Mouse (Mus musculus) hindbrain, embryonic 10.5 days (tissue): ENCODE measurements around the gene Adcy2. TPM values are rescaled to one million over a fixed set of nuclear protein-coding genes. Genes with fewer than 3 reads are reported as not detected.

Experiments used
- DNase-seq: peaks from one replicate; pipeline ENCODE4 v3.0.0-alpha.2; 2017; ENCODE audit warnings: low spot score
- H3K27ac ChIP-seq: fragments of 300-500 bp; sonication (generic); 2 replicates; pipeline ENCODE4 v1.5.1; 2016; ENCODE audit warnings: mild to moderate bottlenecking, moderate library complexity
- H3K27me3 ChIP-seq: fragments of 300-500 bp; sonication (generic); 2 replicates; pipeline ENCODE4 v1.6.1; 2016; ENCODE audit warnings: mild to moderate bottlenecking; ENCODE audit not compliant: poor library complexity, insufficient read depth, severe bottlenecking
- H3K36me3 ChIP-seq: fragments of 300-500 bp; sonication (generic); 2 replicates; pipeline ENCODE4 v1.6.1; 2016; ENCODE audit warnings: mild to moderate bottlenecking, moderate library complexity
- H3K4me1 ChIP-seq: fragments of 300-500 bp; sonication (generic); replicated peaks from 2 replicates; pipeline ENCODE4 v1.6.1; 2016; ENCODE audit warnings: mild to moderate bottlenecking
- H3K4me3 ChIP-seq: fragments of 300-500 bp; sonication (generic); 2 replicates; pipeline ENCODE4 v1.5.1; 2016; ENCODE audit warnings: mild to moderate bottlenecking, moderate library complexity
- H3K9me3 ChIP-seq: fragments of 300-500 bp; sonication (generic); 2 replicates; pipeline ENCODE4 v1.6.1; 2016; ENCODE audit warnings: mild to moderate bottlenecking, moderate library complexity
- WGBS: fragments of 180-500 bp; shearing (Covaris S2); methylation state at CpG from one replicate; pipeline ENCODE4 v1.1.7; 2016; 5-methylcytosine and 5-hydroxymethylcytosine counted together
- polyA plus RNA-seq: library from polyadenylated mRNA; unstranded; fragments of >200 nt; fragmentation: Nextera tagmentation; extraction: Ambion mirVana; gene quantifications from 2 replicates; pipeline ENCODE4 v1.2.1, GENCODE M21; 2016

Gene Adcy2
- polyA plus RNA-seq, 1 experiment from 2014 or later = 1.5 TPM

DNA sequence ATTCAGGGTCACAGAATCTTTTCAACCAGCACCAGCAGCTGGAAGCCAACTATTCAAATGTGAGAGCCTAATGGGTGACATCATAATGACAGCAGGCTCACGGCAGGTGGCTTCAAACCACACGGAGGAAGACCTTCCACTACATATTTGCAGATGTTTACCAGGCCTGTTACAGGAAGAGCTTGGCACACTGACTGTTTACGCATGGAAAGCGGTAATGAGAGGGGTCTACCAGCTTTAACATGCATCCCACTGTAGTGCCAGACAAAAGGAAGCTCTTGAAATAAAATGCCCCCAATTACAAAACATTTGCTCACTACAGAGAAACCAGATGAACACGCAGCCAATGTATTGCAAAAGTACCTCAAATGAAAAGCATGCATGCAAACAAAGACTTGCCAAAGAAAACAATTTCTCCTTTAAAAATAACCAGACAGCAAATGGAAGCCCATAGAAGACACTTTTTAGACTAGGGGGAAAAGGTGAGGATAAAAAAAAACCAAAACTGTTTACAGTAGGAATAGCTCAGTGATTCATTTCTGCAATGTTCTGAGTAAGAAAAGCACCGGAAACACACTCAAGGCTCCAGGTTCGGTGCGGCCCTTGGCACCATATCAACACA lies 163.8 kb downstream of the Adcy2 start:
- Histone ChIP-seq H3K27ac (no peak overlapping the region), H3K36me3 (no peaks in the 10 kb centered on the region), H3K27me3 (no peaks in the 10 kb centered on the region), H3K9me3 (no peaks in the 10 kb centered on the region), H3K4me1 (no peaks in the 10 kb centered on the region), H3K4me3 (no peak overlapping the region)
- DNase-seq = no peak
- 77% methylated on average over 8 of the region's 8 CpGs for WGBS

DNA sequence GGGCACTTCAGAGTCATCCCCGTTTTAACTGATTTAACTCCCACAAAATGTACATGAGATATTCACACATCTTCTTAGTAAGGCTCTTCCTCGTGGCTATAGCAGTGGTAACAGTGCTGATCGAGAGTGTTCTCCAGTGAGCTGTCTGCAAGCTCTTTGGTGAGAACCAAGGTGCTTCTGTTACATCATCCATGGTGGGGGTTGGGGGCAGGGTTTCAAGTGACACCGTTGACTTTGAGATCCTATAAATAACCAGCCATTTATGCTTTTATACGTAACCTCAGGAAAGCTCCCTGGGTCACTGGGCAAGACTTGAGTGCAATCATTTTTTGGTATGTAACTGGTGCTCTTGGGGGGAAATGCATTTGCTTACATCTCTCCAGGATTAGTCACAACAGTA lies 167.2 kb downstream of the Adcy2 start:
- 89% methylated on average over 5 of the region's 5 CpGs for WGBS
- no peaks in the 10 kb centered on the region for H3K36me3 ChIP-seq
- H3K4me1 ChIP-seq = no peaks in the 10 kb centered on the region
- DNase-seq = no peak
- H3K27ac ChIP-seq = no peak overlapping the region
- no peaks in the 10 kb centered on the region for H3K9me3 ChIP-seq
- no peak overlapping the region for H3K4me3 ChIP-seq
- no peaks in the 10 kb centered on the region for H3K27me3 ChIP-seq

- Histone ChIP-seq H3K4me1 (no peaks in the 10 kb centered on the region), H3K27ac (no peak overlapping the region), H3K4me3 (no peak overlapping the region), H3K27me3 (no peaks in the 10 kb centered on the region), H3K9me3 (no peaks in the 10 kb centered on the region), H3K36me3 (no peaks in the 10 kb centered on the region)
- DNase-seq = no peak
- 84% methylated on average over 6 of the region's 6 CpGs for WGBS
Measured at GRCm38 (mm10) chr13:68830030-68830759, 169.1 kb downstream of the Adcy2 start.

GRCm38 (mm10) chr13:68828441-68828840 lies 170.9 kb downstream of the Adcy2 start:
- no peaks in the 10 kb centered on the region for H3K4me1 ChIP-seq
- no peaks in the 10 kb centered on the region for H3K9me3 ChIP-seq
- no peaks in the 10 kb centered on the region for H3K27me3 ChIP-seq
- H3K27ac ChIP-seq = no peak overlapping the region
- no peak for DNase-seq
- no peaks in the 10 kb centered on the region for H3K36me3 ChIP-seq
- 78% methylated on average over 4 of the region's 4 CpGs for WGBS
- no peak overlapping the region for H3K4me3 ChIP-seq

GRCm38 (mm10) chr13:68826461-68826860 lies 172.9 kb downstream of the Adcy2 start:
- 94% methylated on average over 1 of the region's 1 CpGs for WGBS
- Histone ChIP-seq H3K27me3 (no peaks in the 10 kb centered on the region), H3K27ac (no peak overlapping the region), H3K9me3 (no peaks in the 10 kb centered on the region), H3K36me3 (no peaks in the 10 kb centered on the region), H3K4me1 (no peaks in the 10 kb centered on the region), H3K4me3 (no peak overlapping the region)
- DNase-seq = no peak

GRCm38 (mm10) chr13:68820858-68821579 lies 178.3 kb downstream of the Adcy2 start:
- Histone ChIP-seq H3K4me1 (no peaks in the 10 kb centered on the region), H3K27me3 (no peaks in the 10 kb centered on the region), H3K36me3 (no peaks in the 10 kb centered on the region), H3K4me3 (no peak overlapping the region), H3K27ac (no peak overlapping the region), H3K9me3 (no peaks in the 10 kb centered on the region)
- DNase-seq = no peak
- 89% methylated on average over 13 of the region's 13 CpGs for WGBS

DNA sequence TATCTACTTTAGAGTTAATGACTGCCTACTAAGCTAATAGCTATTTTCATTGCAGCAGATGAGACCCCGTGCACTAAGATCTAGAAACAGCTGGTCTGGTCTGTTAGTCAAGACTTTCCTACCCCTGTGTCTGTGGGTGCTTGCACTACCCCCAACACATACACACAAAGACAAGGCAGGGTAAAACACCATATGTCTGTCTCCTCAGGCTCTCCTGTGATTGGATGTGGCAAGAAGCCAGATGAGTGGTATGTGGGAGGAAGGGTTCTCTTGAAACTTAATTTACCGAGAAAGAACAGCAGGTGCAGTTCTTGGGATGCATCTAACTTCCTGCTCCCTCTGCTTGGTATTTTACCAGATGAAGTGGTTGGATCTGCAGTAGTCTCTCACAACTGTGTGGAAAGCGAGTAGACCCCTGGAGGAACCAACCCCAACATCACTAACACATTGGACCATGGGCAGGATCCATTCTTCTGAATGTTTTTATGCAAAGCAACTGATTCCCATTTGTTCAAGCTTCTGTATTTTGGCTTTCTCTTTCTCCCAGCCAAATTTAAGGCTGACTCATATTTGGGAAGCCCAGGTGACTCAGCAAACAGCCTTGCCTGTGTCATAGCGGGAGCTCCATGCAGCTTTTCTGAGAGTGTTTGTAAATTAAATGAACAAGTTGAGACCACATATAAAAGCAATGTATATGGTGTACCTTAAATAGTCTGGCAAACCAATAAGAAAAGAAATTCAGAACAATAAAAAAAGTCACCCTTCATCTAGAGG lies 183.4 kb downstream of the Adcy2 start:
- H3K4me3 ChIP-seq = no peak overlapping the region
- 88% methylated on average over 4 of the region's 4 CpGs for WGBS

DNA sequence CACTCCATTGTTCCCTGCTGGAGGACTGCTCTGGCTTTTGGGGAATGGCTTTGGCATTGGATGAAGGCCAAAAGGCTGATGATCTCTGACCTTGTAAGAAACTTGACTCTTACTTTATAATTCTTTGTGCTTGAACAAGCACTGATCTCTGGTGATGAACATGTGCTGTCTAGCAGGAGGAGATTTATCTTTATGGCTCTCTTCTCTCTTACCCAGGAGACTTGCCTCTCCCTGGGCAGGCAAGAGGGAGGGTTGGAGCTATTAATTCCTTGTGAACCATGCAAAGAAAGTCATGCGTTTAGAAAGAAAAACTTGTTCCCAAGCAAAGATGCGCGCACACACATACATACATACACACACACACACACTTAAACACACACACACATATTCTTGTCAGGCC lies 188.2 kb downstream of the Adcy2 start:
- DNase-seq = no peak
- no peaks in the 10 kb centered on the region for H3K36me3 ChIP-seq
- H3K27ac ChIP-seq = no peak overlapping the region
- WGBS = 89% methylated on average over 3 of the region's 3 CpGs
- H3K9me3 ChIP-seq = no peaks in the 10 kb centered on the region
- no peaks in the 10 kb centered on the region for H3K27me3 ChIP-seq
- no peak overlapping the region for H3K4me3 ChIP-seq
- no peaks in the 10 kb centered on the region for H3K4me1 ChIP-seq

More for the DNA sequence above, 183.4 kb downstream of the Adcy2 start:
- Histone ChIP-seq H3K4me1 (no peaks in the 10 kb centered on the region), H3K27ac (no peak overlapping the region), H3K9me3 (no peaks in the 10 kb centered on the region), H3K27me3 (no peaks in the 10 kb centered on the region), H3K36me3 (no peaks in the 10 kb centered on the region)
- DNase-seq = no peak

DNA sequence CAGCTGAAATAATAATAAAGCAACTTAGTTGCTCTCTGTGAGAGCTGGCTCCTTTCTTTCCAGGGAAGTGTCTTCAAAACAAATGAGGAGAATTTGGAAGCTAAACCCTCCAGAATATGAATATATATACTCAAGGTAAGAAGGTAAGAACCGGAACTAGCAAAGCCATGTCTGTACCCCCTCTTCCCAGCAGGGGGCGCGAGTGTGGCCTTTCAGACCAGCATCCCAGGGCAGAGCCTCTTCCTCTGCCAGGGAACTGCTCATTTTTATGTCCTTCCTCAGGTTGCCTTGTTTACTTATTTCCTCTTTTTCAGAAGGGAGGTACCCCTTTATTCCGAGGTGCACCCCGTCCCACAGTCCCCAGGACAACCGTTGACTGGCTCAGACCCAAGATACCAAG lies 199.6 kb downstream of the Adcy2 start:
- Histone ChIP-seq H3K4me3 (no peak overlapping the region), H3K4me1 (no peaks in the 10 kb centered on the region), H3K27ac (no peak overlapping the region), H3K27me3 (no peaks in the 10 kb centered on the region), H3K9me3 (no peaks in the 10 kb centered on the region), H3K36me3 (no peaks in the 10 kb centered on the region)
- DNase-seq = no peak
- WGBS = 66% methylated on average over 6 of the region's 6 CpGs

DNA sequence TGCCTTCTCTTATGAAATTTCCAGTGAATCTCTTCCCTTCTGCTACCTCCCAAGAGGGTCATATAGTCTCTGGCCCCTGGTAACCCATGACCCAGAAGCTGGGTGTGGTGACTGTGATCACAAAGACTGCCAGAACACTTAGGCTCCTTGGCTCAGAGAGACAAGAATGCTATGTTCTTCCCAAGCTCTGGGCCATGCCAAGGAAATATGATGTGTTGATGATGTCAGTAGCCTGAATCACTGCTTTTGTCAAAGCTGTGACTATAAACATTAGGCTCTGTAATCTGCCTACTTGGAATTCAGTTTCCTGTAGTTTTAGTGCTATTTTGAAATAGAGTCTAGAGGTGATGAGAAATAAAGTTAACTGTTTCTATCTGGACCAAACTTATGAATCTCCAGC lies 206.1 kb downstream of the Adcy2 start:
- no peaks in the 10 kb centered on the region for H3K4me1 ChIP-seq
- H3K9me3 ChIP-seq = no peaks in the 10 kb centered on the region
- H3K4me3 ChIP-seq = no peak overlapping the region
- no peak for DNase-seq
- no peak overlapping the region for H3K27ac ChIP-seq
- no peaks in the 10 kb centered on the region for H3K27me3 ChIP-seq
- no peaks in the 10 kb centered on the region for H3K36me3 ChIP-seq

DNA sequence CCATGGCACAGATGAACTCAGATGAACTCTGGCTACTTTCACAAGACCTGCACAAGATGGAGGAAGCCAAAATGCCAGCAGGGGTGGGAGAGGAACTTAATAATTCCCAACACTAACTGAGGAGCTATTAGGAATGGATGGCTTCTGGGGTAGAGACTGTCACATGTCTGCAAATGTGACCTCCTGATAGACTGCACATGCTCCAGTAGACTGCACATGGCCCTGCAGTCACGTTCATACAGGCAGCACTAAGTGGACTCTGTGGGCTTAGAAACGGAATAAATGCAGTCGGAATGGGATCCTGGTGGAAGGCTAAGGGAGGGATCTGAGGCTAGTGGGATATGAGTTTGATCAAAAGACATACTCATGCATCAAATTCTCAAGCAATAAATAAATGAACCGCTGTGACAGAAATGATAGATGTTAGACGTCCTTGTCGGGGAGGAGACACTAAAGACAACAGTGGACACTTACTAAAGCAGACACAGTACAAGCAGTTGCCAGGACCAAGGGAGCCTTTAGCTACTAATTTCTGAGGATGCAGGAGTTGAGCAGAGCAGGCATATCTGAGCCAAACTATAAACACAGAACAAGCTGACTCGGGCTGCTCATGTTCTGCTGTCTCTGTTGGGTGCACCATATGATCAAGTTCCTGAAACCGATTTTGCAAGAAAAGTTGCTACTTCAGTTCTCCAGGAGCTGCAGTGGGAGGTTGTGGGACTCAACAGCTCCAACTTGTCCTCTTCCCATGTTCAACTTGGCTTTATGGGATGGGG lies 211.9 kb downstream of the Adcy2 start:
- Histone ChIP-seq H3K4me1 (no peaks in the 10 kb centered on the region), H3K9me3 (no peaks in the 10 kb centered on the region), H3K4me3 (no peak overlapping the region), H3K27ac (no peak overlapping the region), H3K27me3 (no peaks in the 10 kb centered on the region), H3K36me3 (no peaks in the 10 kb centered on the region)
- WGBS = 88% methylated on average over 8 of the region's 8 CpGs
- no peak for DNase-seq

DNA sequence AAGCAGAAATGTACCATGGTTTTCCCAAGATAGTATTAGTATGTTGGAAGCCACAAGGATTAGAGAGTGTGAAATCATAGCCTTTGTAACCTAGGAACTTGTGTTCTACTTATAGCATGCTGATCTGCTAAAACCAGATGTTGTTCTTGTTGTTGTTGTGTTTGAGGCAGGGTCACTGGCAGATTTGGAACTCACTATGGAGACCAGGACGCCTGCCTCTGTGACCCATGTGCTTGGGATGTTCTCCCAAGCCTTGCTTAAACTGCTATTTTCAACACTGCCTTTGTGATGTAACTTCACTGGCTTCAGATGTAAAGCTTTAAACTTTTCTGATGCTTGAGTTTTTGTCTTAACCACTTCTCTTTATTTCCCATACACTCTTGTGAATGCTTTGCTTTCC lies 216.2 kb downstream of the Adcy2 start:
- Histone ChIP-seq H3K9me3 (no peaks in the 10 kb centered on the region), H3K4me1 (no peaks in the 10 kb centered on the region), H3K4me3 (no peak overlapping the region), H3K27ac (no peak overlapping the region), H3K27me3 (no peaks in the 10 kb centered on the region), H3K36me3 (no peaks in the 10 kb centered on the region)
- no peak for DNase-seq
- WGBS = 63% methylated on average over 1 of the region's 1 CpGs
